In genomic region chr17:87325501-87325900, GRCm38 (mm10) we compare ENCODE assay signal across 12 mouse cellular contexts.
A peak's percentile ranks its signal among the peaks of the same experiment; 100 is the strongest.
DNase-seq lines count a peak whose midpoint lies in the region; ATAC-seq lines count a peak whose summit lies in the region.
"Had no signal": no experiment of that assay in that cellular context is flagged by ENCODE, and none has a peak within 500 bp of the region (broad histone marks: within the 10 kb centered on the region; RNA-seq: fewer than 3 reads in every experiment).

No protein-coding gene starts in this region.

- ATAC-seq in cerebellum, adult (ENCODE audit: insufficient number of reproducible peaks, low FRiP score, low TSS enrichment): peak; percentile 49
- ATAC-seq: forebrain, embryonic 13.5 days; midbrain, embryonic 15.5 days had no signal

- DNase-seq in cerebellum, postnatal 4 days (ENCODE audit: low spot score in 2 of 2): no peak
- peak; percentile 37 to 40 for DNase-seq in B cell, adult 2 months
- peak; percentile 65 for DNase-seq in cerebellum, adult 8-10 months
- DNase-seq in natural killer cell, adult 2 months (ENCODE audit: low spot score in 2 of 2): peak; percentile 41 to 50
- DNase-seq in ovary, postnatal 14 days (ENCODE audit: low spot score): no peak
- no peak for DNase-seq in spleen, adult 18-20 months
- DNase-seq in urinary bladder, postnatal 4 days (ENCODE audit: low spot score in 2 of 2): no peak
- DNase-seq: adrenal gland, postnatal 14 days; kidney, postnatal 10 days had no signal

Comparison
In these comparisons a context has a peak if more than half of its experiments do, and no peak if none do; other contexts are left out.
1. DNase-seq: peak in B cell, adult 2 months (2 of 2), cerebellum, adult 8-10 months (single experiment) and natural killer cell, adult 2 months (2 of 2); none in cerebellum, postnatal 4 days (0 of 2), ovary, postnatal 14 days (single experiment), spleen, adult 18-20 months (0 of 2) and urinary bladder, postnatal 4 days (0 of 2).